Mouse (Mus musculus) liver, postnatal 0 days (tissue): ENCODE measurements around the gene Btd.

Source experiments
- CTCF ChIP-seq: sonication (generic); IDR thresholded peaks from 2 replicates; pipeline ENCODE4 v1.5.1; 2016; ENCODE audit warnings: antibody characterized with exemption, low read depth
- EP300 ChIP-seq: IDR thresholded peaks from 2 replicates; pipeline ENCODE4 v1.6.1; 2016; ENCODE audit warnings: antibody characterized with exemption, low read depth, mild to moderate bottlenecking

- TF ChIP-seq EP300 (no peak), CTCF (no peak)
These were observed 43.4 kb upstream of the Btd start for GRCm38 (mm10) chr14:31597446-31597845.
